Mouse (Mus musculus): ENCODE measurements around the gene Galntl6. TPM values are rescaled to one million over a fixed set of nuclear protein-coding genes. Genes with fewer than 3 reads are reported as not detected.

Galntl6 gene
- polyA plus RNA-seq, 1 experiment from 2014 or later = 0.73 TPM

DNA sequence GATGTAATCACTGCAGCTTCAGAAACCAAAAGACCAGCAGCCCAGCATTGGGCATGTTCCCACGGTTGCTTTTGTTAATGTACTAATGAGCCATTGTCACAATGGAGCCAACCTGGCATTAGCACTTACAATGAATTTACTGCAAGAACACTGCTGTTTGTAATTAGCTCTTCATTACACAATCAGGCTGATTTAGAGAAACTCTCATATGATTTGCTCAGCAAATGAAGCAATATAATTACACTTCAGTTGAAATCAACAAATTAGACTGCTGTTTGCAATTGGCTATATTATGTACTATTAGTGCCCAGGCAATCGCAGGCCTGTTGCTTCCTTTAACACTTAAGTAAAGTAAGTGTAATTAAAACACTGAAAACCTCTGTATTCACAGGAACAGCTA, 540.1 kb downstream of the Galntl6 start:
- Histone ChIP-seq H3K4me3 (no peak overlapping the region), H3K36me3 (no peaks in the 10 kb centered on the region), H3K9me3 (replicated peaks) (no peaks in the 10 kb centered on the region), H3K27ac (no peak overlapping the region), H3K4me1 (no peaks in the 10 kb centered on the region), H3K27me3 (ENCODE audit: low read depth, poor library complexity, severe bottlenecking) (no peaks in the 10 kb centered on the region)
- no peak for DNase-seq (ENCODE audit: low spot score)
- 78% methylated on average over 2 of the region's 2 CpGs for WGBS

GRCm38 (mm10) chr8:58371979-58372378, 540.5 kb downstream of the Galntl6 start:
- Histone ChIP-seq H3K36me3 (no peaks in the 10 kb centered on the region), H3K27me3 (ENCODE audit: low read depth, poor library complexity, severe bottlenecking) (no peaks in the 10 kb centered on the region), H3K9me3 (replicated peaks) (no peaks in the 10 kb centered on the region), H3K27ac (no peak overlapping the region), H3K4me1 (no peaks in the 10 kb centered on the region), H3K4me3 (no peak overlapping the region)
- DNase-seq (ENCODE audit: low spot score) = no peak
- 96% methylated on average over 10 of the region's 10 CpGs for WGBS

GRCm38 (mm10) chr8:58331151-58331550, 581.3 kb downstream of the Galntl6 start:
- 83% methylated on average over 1 of the region's 1 CpGs for WGBS

GRCm38 (mm10) chr8:58313482-58313881, 599.0 kb downstream of the Galntl6 start:
- WGBS = 81% methylated on average over 2 of the region's 2 CpGs
- Histone ChIP-seq H3K4me3 (no peak overlapping the region), H3K9me3 (replicated peaks) (no peaks in the 10 kb centered on the region), H3K27ac (no peak overlapping the region), H3K4me1 (no peaks in the 10 kb centered on the region), H3K27me3 (ENCODE audit: low read depth, poor library complexity, severe bottlenecking) (no peaks in the 10 kb centered on the region), H3K36me3 (no peaks in the 10 kb centered on the region)
- no peak for DNase-seq (ENCODE audit: low spot score)

More at GRCm38 (mm10) chr8:58331151-58331550, 581.3 kb downstream of the Galntl6 start:
- no peaks in the 10 kb centered on the region for H3K4me1 ChIP-seq
- H3K36me3 ChIP-seq = no peaks in the 10 kb centered on the region
- no peak overlapping the region for H3K27ac ChIP-seq
- no peak overlapping the region for H3K4me3 ChIP-seq
- H3K27me3 ChIP-seq (ENCODE audit: low read depth, poor library complexity, severe bottlenecking) = no peaks in the 10 kb centered on the region
- no peak for DNase-seq (ENCODE audit: low spot score)
- no peaks in the 10 kb centered on the region for H3K9me3 ChIP-seq (replicated peaks)

DNA sequence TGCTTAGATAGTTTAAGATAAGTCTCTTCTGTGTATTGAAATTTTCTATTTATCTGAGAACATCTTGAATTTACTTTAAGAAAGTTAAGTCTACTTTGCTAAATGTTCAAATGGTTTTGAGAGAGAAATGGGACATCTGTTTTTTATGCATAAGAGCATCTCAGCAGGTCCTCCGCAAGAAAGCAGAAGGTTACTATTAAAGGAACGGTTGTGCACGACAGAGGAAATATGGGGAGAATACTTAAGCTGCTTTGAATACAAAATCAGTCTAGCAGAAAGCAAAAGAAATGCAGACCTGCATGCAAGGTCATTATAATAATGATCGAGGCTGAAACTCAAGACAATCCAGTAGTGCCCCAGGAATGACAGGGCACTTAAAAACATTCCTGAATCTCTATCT, 621.0 kb downstream of the Galntl6 start:
- no peaks in the 10 kb centered on the region for H3K9me3 ChIP-seq (replicated peaks)
- WGBS = 89% methylated on average over 4 of the region's 4 CpGs

DNA sequence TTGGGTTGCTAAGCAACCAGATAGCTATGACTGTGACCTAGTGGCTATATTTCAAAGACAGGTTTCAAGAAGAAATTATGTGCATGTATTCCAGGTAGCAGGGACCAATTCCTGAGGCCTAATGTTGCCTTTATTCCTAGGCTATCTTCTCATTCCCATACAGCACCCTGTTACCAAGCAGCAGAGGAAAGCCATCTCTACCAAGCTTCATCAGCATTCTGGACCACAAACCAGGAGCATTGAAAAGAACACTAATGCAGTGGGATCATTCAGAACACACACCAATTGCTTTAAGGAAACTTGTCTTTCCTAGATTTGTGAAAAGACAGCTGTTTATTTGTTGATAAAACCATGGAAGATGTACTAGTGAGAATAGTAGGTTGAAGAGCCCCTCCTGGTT, 622.4 kb downstream of the Galntl6 start:
- Histone ChIP-seq H3K36me3 (no peaks in the 10 kb centered on the region), H3K27ac (no peak overlapping the region), H3K4me1 (no peaks in the 10 kb centered on the region), H3K4me3 (no peak overlapping the region), H3K27me3 (ENCODE audit: low read depth, poor library complexity, severe bottlenecking) (no peaks in the 10 kb centered on the region), H3K9me3 (replicated peaks) (no peaks in the 10 kb centered on the region)
- DNase-seq (ENCODE audit: low spot score) = no peak

More for the DNA sequence above, 621.0 kb downstream of the Galntl6 start:
- no peaks in the 10 kb centered on the region for H3K36me3 ChIP-seq
- H3K27ac ChIP-seq = no peak overlapping the region
- no peaks in the 10 kb centered on the region for H3K27me3 ChIP-seq (ENCODE audit: low read depth, poor library complexity, severe bottlenecking)
- H3K4me3 ChIP-seq = no peak overlapping the region
- no peaks in the 10 kb centered on the region for H3K4me1 ChIP-seq
- DNase-seq (ENCODE audit: low spot score) = no peak

DNA sequence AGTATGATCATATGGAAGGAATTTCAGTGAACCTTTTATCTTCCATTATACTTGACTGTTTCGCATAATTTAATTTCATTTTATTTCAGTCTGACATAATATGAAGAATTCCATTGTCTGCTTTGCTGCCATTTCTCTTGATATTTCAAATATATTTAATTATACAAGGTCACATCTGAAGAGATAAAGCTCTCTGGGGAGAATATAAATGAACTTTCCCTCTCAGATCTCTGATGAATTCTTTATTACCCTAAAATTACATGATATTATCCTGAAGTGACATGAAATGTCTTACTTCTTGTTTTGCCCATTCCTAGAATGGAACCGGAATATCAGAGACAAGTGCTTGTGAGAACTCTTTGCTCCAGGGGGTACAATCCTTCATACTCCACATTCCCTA, 647.0 kb downstream of the Galntl6 start:
- no peak overlapping the region for H3K27ac ChIP-seq
- WGBS = 91% methylated on average over 2 of the region's 2 CpGs
- H3K27me3 ChIP-seq (ENCODE audit: low read depth, poor library complexity, severe bottlenecking) = no peaks in the 10 kb centered on the region
- no peaks in the 10 kb centered on the region for H3K9me3 ChIP-seq (replicated peaks)
- no peaks in the 10 kb centered on the region for H3K4me1 ChIP-seq
- DNase-seq (ENCODE audit: low spot score) = no peak
- H3K36me3 ChIP-seq = no peaks in the 10 kb centered on the region
- no peak overlapping the region for H3K4me3 ChIP-seq

DNA sequence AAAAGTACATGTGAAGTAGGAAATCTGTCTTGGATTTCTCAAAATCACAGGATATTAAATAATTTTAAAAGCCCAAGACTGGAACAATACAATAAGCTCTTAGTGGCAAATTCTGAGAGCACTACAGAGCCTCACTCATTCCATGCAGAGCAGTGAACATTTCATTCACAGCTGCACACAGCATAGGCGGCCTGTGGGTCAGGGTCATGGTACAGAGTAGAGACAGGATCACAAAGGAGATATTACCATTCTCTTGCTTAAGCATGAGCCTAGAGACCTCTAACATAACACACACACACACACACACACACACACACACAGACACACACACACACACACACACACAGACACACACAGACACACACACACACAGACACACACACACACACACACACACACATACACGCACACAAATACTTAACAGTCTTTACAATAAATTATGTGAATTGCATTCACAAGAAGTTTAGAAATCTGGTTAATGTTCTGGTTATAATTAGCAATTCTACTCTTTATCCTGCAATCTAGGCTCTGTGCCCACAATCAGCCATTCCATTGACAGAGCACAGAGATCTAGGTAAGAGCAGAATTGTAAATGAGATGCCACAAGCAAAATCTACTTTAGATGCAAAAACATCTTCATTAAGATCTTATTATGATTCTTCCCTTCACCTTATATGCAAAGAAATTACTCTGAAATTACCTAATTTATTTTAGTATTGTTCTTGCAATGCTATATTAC, 653.7 kb downstream of the Galntl6 start:
- Histone ChIP-seq H3K4me3 (no peak overlapping the region), H3K4me1 (no peaks in the 10 kb centered on the region), H3K36me3 (no peaks in the 10 kb centered on the region), H3K9me3 (replicated peaks) (no peaks in the 10 kb centered on the region), H3K27me3 (ENCODE audit: low read depth, poor library complexity, severe bottlenecking) (no peaks in the 10 kb centered on the region), H3K27ac (no peak overlapping the region)
- DNase-seq (ENCODE audit: low spot score) = no peak
- 89% methylated on average over 2 of the region's 2 CpGs for WGBS

DNA sequence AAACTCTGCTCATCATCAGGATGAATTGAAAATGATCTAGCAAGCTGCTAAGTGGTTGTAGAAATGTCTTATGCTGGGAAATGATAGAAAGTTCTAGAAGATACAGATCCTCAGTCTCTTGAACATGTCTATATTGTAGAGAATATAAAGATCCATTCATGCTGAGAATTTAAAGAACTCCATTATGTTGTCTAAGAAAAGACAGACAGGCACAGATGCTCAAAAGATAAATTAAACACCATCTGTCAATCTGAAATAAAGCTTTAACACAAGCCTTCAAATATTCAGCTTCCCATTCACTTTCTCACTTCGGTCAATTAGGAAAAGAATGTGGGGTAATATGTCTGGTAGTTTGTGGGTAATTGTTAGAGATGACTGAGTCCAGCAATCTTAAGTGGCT, 658.8 kb downstream of the Galntl6 start:
- Histone ChIP-seq H3K4me1 (no peaks in the 10 kb centered on the region), H3K9me3 (replicated peaks) (no peaks in the 10 kb centered on the region), H3K27ac (no peak overlapping the region), H3K4me3 (no peak overlapping the region), H3K36me3 (no peaks in the 10 kb centered on the region), H3K27me3 (ENCODE audit: low read depth, poor library complexity, severe bottlenecking) (no peaks in the 10 kb centered on the region)
- 84% methylated on average over 1 of the region's 1 CpGs for WGBS
- DNase-seq (ENCODE audit: low spot score) = no peak

DNA sequence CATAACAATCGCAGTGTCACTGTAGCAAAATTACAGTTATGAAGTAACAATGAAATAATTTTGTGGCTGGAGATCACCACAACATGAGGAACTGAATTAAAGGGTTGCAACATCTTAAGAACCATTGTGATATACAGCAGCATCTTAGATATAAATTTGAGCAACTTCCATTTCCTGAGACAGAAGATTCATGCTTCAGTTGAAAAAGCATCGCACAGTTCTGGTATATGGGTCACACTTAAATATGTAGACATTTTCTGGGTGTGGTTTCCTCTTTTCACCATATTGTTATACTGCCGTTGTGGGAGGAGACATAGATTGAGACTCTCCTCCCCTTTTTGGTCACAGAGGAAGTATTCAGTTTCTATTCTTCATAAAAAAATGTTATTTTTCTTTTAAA, 667.6 kb downstream of the Galntl6 start:
- WGBS = 88% methylated on average over 3 of the region's 3 CpGs
- H3K27me3 ChIP-seq (ENCODE audit: low read depth, poor library complexity, severe bottlenecking) = no peaks in the 10 kb centered on the region
- H3K36me3 ChIP-seq = no peaks in the 10 kb centered on the region
- DNase-seq (ENCODE audit: low spot score) = no peak
- no peak overlapping the region for H3K4me3 ChIP-seq
- no peaks in the 10 kb centered on the region for H3K9me3 ChIP-seq (replicated peaks)
- no peaks in the 10 kb centered on the region for H3K4me1 ChIP-seq
- H3K27ac ChIP-seq = no peak overlapping the region

DNA sequence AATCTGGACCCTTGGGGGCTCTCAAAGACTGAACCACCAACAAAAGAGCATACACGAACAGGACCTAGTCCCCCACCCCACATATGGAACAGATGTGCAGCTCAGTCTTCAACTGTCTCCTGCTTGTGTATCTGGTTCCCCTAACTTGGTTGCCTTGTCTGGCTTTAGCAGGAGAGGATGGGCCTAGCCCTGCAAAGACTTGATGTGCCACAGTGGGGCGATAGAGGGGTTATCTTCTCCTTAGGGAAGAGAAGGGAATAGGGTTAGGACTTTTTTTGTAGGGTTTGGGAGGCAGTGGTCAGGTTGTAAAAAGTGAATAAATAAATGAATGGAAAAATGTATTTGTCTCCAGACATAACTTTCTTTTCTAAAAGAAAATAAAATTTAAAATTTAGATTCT, 678.2 kb downstream of the Galntl6 start:
- WGBS = 40% methylated on average over 2 of the region's 2 CpGs
- Histone ChIP-seq H3K4me3 (no peak overlapping the region), H3K4me1 (no peaks in the 10 kb centered on the region), H3K36me3 (no peaks in the 10 kb centered on the region), H3K9me3 (replicated peaks) (no peaks in the 10 kb centered on the region), H3K27me3 (ENCODE audit: low read depth, poor library complexity, severe bottlenecking) (no peaks in the 10 kb centered on the region), H3K27ac (no peak overlapping the region)
- DNase-seq (ENCODE audit: low spot score) = no peak

DNA sequence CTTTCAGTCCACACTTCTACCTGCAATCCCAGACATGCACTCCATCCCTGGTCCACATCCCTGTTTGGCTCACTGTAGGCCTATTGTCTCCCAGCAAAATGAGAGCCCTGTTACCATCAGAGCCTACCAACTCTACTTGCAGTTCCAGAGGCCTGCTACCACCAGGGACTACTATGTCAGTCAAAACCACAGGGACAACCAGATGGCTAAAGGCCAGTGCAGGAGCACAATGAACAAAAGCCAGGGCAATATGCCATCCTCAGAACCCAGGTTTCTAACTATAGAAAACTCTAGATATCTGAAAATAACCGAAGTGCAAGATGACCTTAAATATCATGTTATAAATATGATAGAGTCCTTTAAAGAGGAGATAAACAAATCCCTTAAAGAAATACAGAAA, 683.7 kb downstream of the Galntl6 start:
- Histone ChIP-seq H3K4me1 (no peaks in the 10 kb centered on the region), H3K4me3 (no peak overlapping the region), H3K36me3 (no peaks in the 10 kb centered on the region), H3K27me3 (ENCODE audit: low read depth, poor library complexity, severe bottlenecking) (no peaks in the 10 kb centered on the region), H3K27ac (no peak overlapping the region), H3K9me3 (replicated peaks) (no peaks in the 10 kb centered on the region)
- no peak for DNase-seq (ENCODE audit: low spot score)
- 94% methylated on average over 1 of the region's 1 CpGs for WGBS

- H3K4me3 ChIP-seq = no peak overlapping the region
- no peak for DNase-seq (ENCODE audit: low spot score)
- no peaks in the 10 kb centered on the region for H3K9me3 ChIP-seq (replicated peaks)
- H3K27ac ChIP-seq = no peak overlapping the region
- H3K27me3 ChIP-seq (ENCODE audit: low read depth, poor library complexity, severe bottlenecking) = no peaks in the 10 kb centered on the region
- WGBS = 48% methylated on average over 8 of the region's 8 CpGs
- no peaks in the 10 kb centered on the region for H3K36me3 ChIP-seq
- H3K4me1 ChIP-seq = peaks cover 2% of the 10 kb centered on the region; the same call in 1 of the 2 replicates
Observed at GRCm38 (mm10) chr8:58217885-58218284, 694.6 kb downstream of the Galntl6 start.

GRCm38 (mm10) chr8:58189694-58190093, 722.7 kb downstream of the Galntl6 start:
- no peak for DNase-seq (ENCODE audit: low spot score)
- Histone ChIP-seq H3K4me3 (no peak overlapping the region), H3K27me3 (ENCODE audit: low read depth, poor library complexity, severe bottlenecking) (no peaks in the 10 kb centered on the region), H3K27ac (no peak overlapping the region), H3K36me3 (no peaks in the 10 kb centered on the region), H3K9me3 (replicated peaks) (no peaks in the 10 kb centered on the region), H3K4me1 (no peaks in the 10 kb centered on the region)
- WGBS = 91% methylated on average over 1 of the region's 1 CpGs

Data from limb, embryonic 10.5 days (tissue).